In the genomic region with DNA sequence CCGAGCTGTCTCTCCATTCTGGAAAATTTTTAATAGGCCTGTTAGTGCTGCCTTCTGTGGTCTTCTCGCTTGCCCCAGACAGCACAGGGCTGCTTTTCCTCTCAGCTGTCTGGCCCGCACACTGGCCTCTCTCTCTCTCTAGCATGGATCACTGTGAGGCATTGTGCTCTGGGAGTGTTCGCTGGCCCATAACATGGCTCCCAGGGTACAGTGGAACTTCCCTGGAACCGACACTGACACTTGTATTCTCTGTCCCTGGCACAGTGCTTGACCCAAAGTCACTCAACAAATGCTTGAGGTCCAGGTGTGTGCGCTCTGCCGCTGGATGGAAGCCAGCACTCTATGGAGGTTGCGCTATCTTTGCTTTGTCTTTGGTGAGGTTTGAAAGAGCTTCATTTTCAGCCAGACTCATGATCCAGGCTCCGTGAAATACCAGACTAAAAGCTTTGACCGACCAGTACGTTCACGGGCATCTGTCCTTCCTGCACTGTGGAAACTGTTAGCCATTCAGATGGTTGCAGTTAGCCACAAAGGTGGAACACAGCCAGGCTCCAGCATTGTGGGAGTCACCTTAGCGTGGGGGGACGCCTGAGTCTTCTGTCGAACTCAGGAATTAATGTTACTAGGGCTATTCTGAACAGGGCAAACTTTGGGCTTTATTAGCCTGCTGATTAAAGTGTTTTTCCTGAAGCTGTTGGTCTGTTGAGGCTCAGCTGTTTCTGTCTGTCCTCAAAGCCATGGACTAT, we compare ENCODE assay signal across 19 mouse cellular contexts. TPM values are rescaled to one million over a fixed set of nuclear protein-coding genes. Genes with fewer than 3 reads are reported as not detected.
DNase-seq lines count a peak whose midpoint lies in the region; ATAC-seq and TF ChIP-seq lines count a peak whose summit lies in the region.
"Had no signal": no experiment of that assay in that cellular context is flagged by ENCODE, and none has a peak within 500 bp of the region (broad histone marks: within the 10 kb centered on the region; RNA-seq: fewer than 3 reads in every experiment).

No protein-coding gene starts in this region.

- WGBS in liver, adult 2 months, result 87% methylated on average over 15 of the region's 15 CpGs
- WGBS in liver, embryonic 12.5 days (ENCODE audit: insufficient replicate concordance), result 78% methylated on average over 15 of the region's 15 CpGs
- 59% methylated on average over 15 of the region's 15 CpGs for WGBS in forebrain, postnatal 0 days
- WGBS in stomach, embryonic 14.5 days, result 85% methylated on average over 15 of the region's 15 CpGs

- peak overlapping the region; percentile 90 for H3K27ac ChIP-seq in gastrocnemius, adult 2 months
- H3K27ac ChIP-seq in liver, adult 2 months (replicated peaks; ENCODE audit: insufficient read depth, low read depth, low read length), result no peak overlapping the region
- H3K27ac ChIP-seq in liver, embryonic 12.5 days, result no peak overlapping the region
- H3K27ac ChIP-seq in forebrain, postnatal 0 days (ENCODE audit: low read depth, low read length), result no peak overlapping the region
- no peak overlapping the region for H3K27ac ChIP-seq in stomach, embryonic 14.5 days (ENCODE audit: low read length)
- H3K27ac ChIP-seq: embryonic facial prominence, embryonic 13.5 days; lung, embryonic 15.5 days; midbrain, embryonic 12.5 days had no signal

- no peak overlapping the region; the same call in 1 of the 2 replicates for H3K4me3 ChIP-seq in gastrocnemius, adult 2 months
- H3K4me3 ChIP-seq in liver, adult 2 months (ENCODE audit: insufficient read depth, low read depth, low read length), result no peak overlapping the region
- no peak overlapping the region for H3K4me3 ChIP-seq in liver, embryonic 12.5 days
- no peak overlapping the region for H3K4me3 ChIP-seq in forebrain, postnatal 0 days (ENCODE audit: low read depth, low read length)
- no peak overlapping the region for H3K4me3 ChIP-seq in stomach, embryonic 14.5 days (ENCODE audit: low read depth, low read length)
- H3K4me3 ChIP-seq: embryonic facial prominence, embryonic 13.5 days; heart, embryonic 12.5 days; lung, embryonic 15.5 days; midbrain, embryonic 12.5 days had no signal

- intact Hi-C loops in gastrocnemius, adult 2 months (cut with DNase I), result no loop called here

- peaks cover 20% of the 10 kb centered on the region; the same call in 1 of the 2 replicates for H3K79me2 ChIP-seq in liver, adult 2 months (ENCODE audit: control insufficient read depth, insufficient read depth, low read length)

- DNase-seq in gastrocnemius, adult 2 months, result peak; percentile 50
- no peak for DNase-seq in gastrocnemius, adult 8-10 months (ENCODE audit: low spot score in 2 of 2)
- peak; percentile 37 for DNase-seq in liver, adult 2 months (ENCODE audit: extremely low read depth, low read depth, low spot score)
- no peak for DNase-seq in forebrain, postnatal 0 days
- no peak for DNase-seq in yolk sac, embryonic 10.5 days (ENCODE audit: low spot score)
- no peak for DNase-seq in heart, adult 11 months
- DNase-seq: cerebellum, postnatal 10 days; layer of hippocampus, adult 9-11 months; thymus, postnatal 14 days had no signal

- TF ChIP-seq CTCF in gastrocnemius, adult 2 months (IDR thresholded peaks at IDR 0.05), result no peak
- TF ChIP-seq CTCF in liver, adult 2 months (IDR thresholded peaks at IDR 0.05; ENCODE audit: low read depth, low read length), result no peak
- no peak for TF ChIP-seq CTCF in forebrain, postnatal 0 days (IDR thresholded peaks at IDR 0.05; ENCODE audit: low read depth)

- no peak for TF ChIP-seq POLR2A in liver, adult 2 months (IDR thresholded peaks at IDR 0.05; ENCODE audit: extremely low read depth, insufficient read depth, low read length)

- no peak overlapping the region for H3K4me2 ChIP-seq in liver, embryonic 12.5 days
- no peak overlapping the region for H3K4me2 ChIP-seq in forebrain, postnatal 0 days (ENCODE audit: low read depth)
- H3K4me2 ChIP-seq in stomach, embryonic 14.5 days (replicated peaks; ENCODE audit: low read depth, low read length), result no peak overlapping the region
- H3K4me2 ChIP-seq: embryonic facial prominence, embryonic 13.5 days; heart, embryonic 12.5 days; lung, embryonic 15.5 days; midbrain, embryonic 12.5 days had no signal

- H3K9me3 ChIP-seq in liver, embryonic 12.5 days (replicated peaks), result no peaks in the 10 kb centered on the region
- no peaks in the 10 kb centered on the region for H3K9me3 ChIP-seq in forebrain, postnatal 0 days (ENCODE audit: low read length)
- H3K9me3 ChIP-seq in stomach, embryonic 14.5 days (ENCODE audit: control insufficient read depth, low read depth, low read length), result no peaks in the 10 kb centered on the region
- H3K9me3 ChIP-seq: embryonic facial prominence, embryonic 13.5 days; heart, embryonic 12.5 days; lung, embryonic 15.5 days; midbrain, embryonic 12.5 days had no signal

- H3K36me3 ChIP-seq in liver, adult 2 months (ENCODE audit: control insufficient read depth, insufficient read depth, low read length), result peaks cover 5% of the 10 kb centered on the region; the same call in 1 of the 2 replicates
- no peaks in the 10 kb centered on the region; the same call in 1 of the 2 replicates for H3K36me3 ChIP-seq in liver, embryonic 12.5 days
- H3K36me3 ChIP-seq in forebrain, postnatal 0 days (ENCODE audit: insufficient read depth), result 0 out of 2 replicates have a peak, but pooled peaks cover 2% of the 10 kb centered on the region
- H3K36me3 ChIP-seq in stomach, embryonic 14.5 days (ENCODE audit: control insufficient read depth, insufficient read depth, low read length), result no peaks in the 10 kb centered on the region
- H3K36me3 ChIP-seq: lung, embryonic 15.5 days; midbrain, embryonic 12.5 days had no signal

- no peaks in the 10 kb centered on the region for H3K27me3 ChIP-seq in liver, adult 2 months (ENCODE audit: control insufficient read depth, insufficient read depth, low read length)
- no peaks in the 10 kb centered on the region for H3K27me3 ChIP-seq in liver, embryonic 12.5 days (replicated peaks)
- H3K27me3 ChIP-seq in forebrain, postnatal 0 days (ENCODE audit: insufficient read depth, low read length), result no peaks in the 10 kb centered on the region
- no peaks in the 10 kb centered on the region for H3K27me3 ChIP-seq in stomach, embryonic 14.5 days (ENCODE audit: control insufficient read depth, insufficient read depth, low read length)
- H3K27me3 ChIP-seq: embryonic facial prominence, embryonic 13.5 days; heart, embryonic 12.5 days; lung, embryonic 15.5 days; midbrain, embryonic 12.5 days had no signal

- no peak overlapping the region for H3K9ac ChIP-seq in liver, adult 2 months (ENCODE audit: low read depth, low read length)
- H3K9ac ChIP-seq in liver, embryonic 12.5 days, result no peak overlapping the region
- no peak overlapping the region for H3K9ac ChIP-seq in forebrain, postnatal 0 days
- H3K9ac ChIP-seq in stomach, embryonic 14.5 days (replicated peaks; ENCODE audit: low read depth, low read length), result no peak overlapping the region
- H3K9ac ChIP-seq: embryonic facial prominence, embryonic 13.5 days; heart, embryonic 12.5 days; lung, embryonic 15.5 days; midbrain, embryonic 12.5 days had no signal

- H3K4me1 ChIP-seq in liver, adult 2 months (ENCODE audit: control insufficient read depth, insufficient read depth, low read length), result no peaks in the 10 kb centered on the region
- H3K4me1 ChIP-seq in liver, embryonic 12.5 days, result no peaks in the 10 kb centered on the region
- H3K4me1 ChIP-seq in forebrain, postnatal 0 days (ENCODE audit: insufficient read depth), result no peaks in the 10 kb centered on the region
- H3K4me1 ChIP-seq in stomach, embryonic 14.5 days (ENCODE audit: control insufficient read depth, insufficient read depth, low read length), result no peaks in the 10 kb centered on the region
- H3K4me1 ChIP-seq: lung, embryonic 15.5 days; midbrain, embryonic 12.5 days had no signal

- no peak for ATAC-seq in liver, embryonic 12.5 days
- ATAC-seq in forebrain, postnatal 0 days, result peak; percentile 81
- 0 out of 2 replicates have a peak, but pooled peaks have one; percentile 42 for ATAC-seq in stomach, embryonic 14.5 days (ENCODE audit: insufficient number of reproducible peaks, insufficient read depth, low FRiP score, low read depth)
- ATAC-seq: intestine, embryonic 16.5 days had no signal

RNA-seq across cellular contexts. Expression of a gene that starts 29.4 kb away (rescaled TPM):
- total RNA-seq in gastrocnemius, adult 2 months (2021), result 10 to 100 TPM; 36.1 to 77.7 TPM
- 10 to 100 TPM; 57.7 to 72.7 (median 64.9) TPM for total RNA-seq in gastrocnemius, adult 8-10 months (2022)
- total RNA-seq in liver, adult 2 months (2014; rRNA removed), result 5.3 and 6.6 TPM in 2 replicates
- 8.3 and 10.3 TPM in 2 replicates for polyA plus RNA-seq in liver, adult 2 months (2012; rRNA removed)
- 0.65 and 0.69 TPM in 2 replicates for polyA plus RNA-seq in liver, embryonic 12.5 days (2016; fragmentation: Nextera tagmentation; extraction: Ambion mirVana)
- total RNA-seq in forebrain, postnatal 0 days (2014; rRNA removed), result 30.2 and 42.2 TPM in 2 replicates
- polyA plus RNA-seq in forebrain, postnatal 0 days (2015; fragmentation: Nextera tagmentation; extraction: Ambion mirVana), result 7.2 and 9.3 TPM in 2 replicates
- polyA plus RNA-seq in stomach, embryonic 14.5 days (2014; fragmentation: Nextera tagmentation; extraction: Ambion mirVana), result 2.1 and 2.2 TPM in 2 replicates

RNA-seq across cellular contexts. Expression of a gene that starts 44.4 kb away (rescaled TPM):
- 10 to 100 TPM; 16.7 to 32.1 TPM for total RNA-seq in gastrocnemius, adult 2 months (2021)
- total RNA-seq in gastrocnemius, adult 8-10 months (2022), result 10 to 100 TPM; 20.1 to 25.2 (median 21.3) TPM
- 1.9 TPM in 2 replicates for total RNA-seq in liver, adult 2 months (2014; rRNA removed)
- polyA plus RNA-seq in liver, adult 2 months (2012; rRNA removed), result not detected in 2 replicates
- polyA plus RNA-seq in liver, embryonic 12.5 days (2016; fragmentation: Nextera tagmentation; extraction: Ambion mirVana), result not detected in 2 replicates
- total RNA-seq in forebrain, postnatal 0 days (2014; rRNA removed), result 8.1 and 14.7 TPM in 2 replicates
- polyA plus RNA-seq in forebrain, postnatal 0 days (2015; fragmentation: Nextera tagmentation; extraction: Ambion mirVana), result not detected in 2 replicates
- polyA plus RNA-seq in stomach, embryonic 14.5 days (2014; fragmentation: Nextera tagmentation; extraction: Ambion mirVana), result 0.43 TPM in 1 of 2 replicates, not detected in the other
- polyA plus RNA-seq: C2C12; embryonic facial prominence, embryonic 13.5 days; heart, embryonic 12.5 days; intestine, embryonic 16.5 days; limb, embryonic 11.5 days; lung, embryonic 15.5 days; midbrain, embryonic 12.5 days; spleen, adult 2 months had no signal

Comparison
In these comparisons a context has a peak if more than half of its experiments do, and no peak if none do; other contexts are left out.
1. DNase-seq: peak in gastrocnemius, adult 2 months (single experiment) and liver, adult 2 months (single experiment); none in gastrocnemius, adult 8-10 months (0 of 2), forebrain, postnatal 0 days (single experiment), yolk sac, embryonic 10.5 days (single experiment) and heart, adult 11 months (single experiment).